Mouse (Mus musculus) stomach, embryonic 14.5 days (tissue): ENCODE data around the gene Zcchc14. TPM values are rescaled to one million over a fixed set of nuclear protein-coding genes. Genes with fewer than 3 reads are reported as not detected.

Experiments
- ATAC-seq: fragments of 200-750 bp; cut with Nextera tagmentation; 2 replicates; pipeline ENCODE4 v1.8.0; 2017; ENCODE audit warnings: low read depth, moderate TSS enrichment; ENCODE audit not compliant: insufficient number of reproducible peaks, insufficient read depth, low FRiP score
- H3K27ac ChIP-seq: fragments of 300-500 bp; sonication (generic); 2 replicates; pipeline ENCODE4 v1.5.1; 2014; ENCODE audit warnings: mild to moderate bottlenecking, low read length, moderate library complexity, mixed read lengths
- H3K27me3 ChIP-seq: fragments of 300-500 bp; sonication (generic); 2 replicates; pipeline ENCODE4 v1.6.1; 2014; ENCODE audit warnings: low read length, control low read depth, mixed read lengths; ENCODE audit not compliant: control insufficient read depth, insufficient read depth
- H3K36me3 ChIP-seq: fragments of 300-500 bp; sonication (generic); 2 replicates; pipeline ENCODE4 v1.6.1; 2014; ENCODE audit warnings: mild to moderate bottlenecking, control low read depth, low read length, moderate library complexity, mixed read lengths; ENCODE audit not compliant: control insufficient read depth, insufficient read depth
- H3K4me1 ChIP-seq: fragments of 300-500 bp; sonication (generic); 2 replicates; pipeline ENCODE4 v1.6.1; 2014; ENCODE audit warnings: low read length, control low read depth, mixed read lengths; ENCODE audit not compliant: control insufficient read depth, insufficient read depth
- H3K4me2 ChIP-seq: fragments of 300-500 bp; sonication (generic); replicated peaks from 2 replicates; pipeline ENCODE4 v1.6.1; 2014; ENCODE audit warnings: low read depth, low read length, control low read depth
- H3K4me3 ChIP-seq: fragments of 300-500 bp; sonication (generic); 2 replicates; pipeline ENCODE4 v1.5.1; 2014; ENCODE audit warnings: low read depth, low read length, control low read depth
- H3K9ac ChIP-seq: fragments of 300-500 bp; sonication (generic); replicated peaks from 2 replicates; pipeline ENCODE4 v1.6.1; 2014; ENCODE audit warnings: low read depth, mild to moderate bottlenecking, control low read depth, low read length, moderate library complexity, mixed read lengths
- H3K9me3 ChIP-seq: fragments of 300-500 bp; sonication (generic); 2 replicates; pipeline ENCODE4 v1.6.1; 2016; ENCODE audit warnings: low read depth, low read length, control low read depth; ENCODE audit not compliant: control insufficient read depth
- WGBS: fragments of 180-500 bp; shearing (Covaris S2); extraction: QIAGEN DNeasy Blood & Tissue Kit; methylation state at CpG from one replicate; pipeline ENCODE4 v1.1.7; 2014; 5-methylcytosine and 5-hydroxymethylcytosine counted together
- polyA plus RNA-seq: library from polyadenylated mRNA; unstranded; fragments of >200 nt; fragmentation: Nextera tagmentation; extraction: Ambion mirVana; gene quantifications from 2 replicates; pipeline ENCODE4 v1.2.1, GENCODE M21; 2014

The Zcchc14 gene
- polyA plus RNA-seq, 1 experiment from 2014 or later = 28.7 TPM

DNA sequence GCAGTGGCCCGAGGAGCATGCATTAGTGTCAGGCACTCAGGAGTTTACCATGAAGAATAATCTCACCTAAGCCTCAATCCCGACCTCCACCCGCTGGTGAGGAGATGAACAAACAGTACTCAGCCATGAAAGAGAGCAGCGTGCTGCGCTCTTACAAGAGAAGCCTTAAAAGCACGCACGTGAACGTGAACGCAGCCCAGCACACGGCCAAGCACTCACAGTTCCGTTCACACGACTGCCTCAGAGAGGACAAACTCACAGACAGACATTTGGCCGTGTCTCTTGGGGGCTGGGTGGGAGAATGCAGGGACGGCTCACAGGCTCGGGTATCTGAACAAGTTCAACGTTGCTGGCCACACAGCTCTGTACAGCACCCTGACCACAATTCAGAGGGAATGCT lies 4.2 kb downstream of the Zcchc14 start:
- no peak overlapping the region for H3K27ac ChIP-seq

GRCm38 (mm10) chr8:121647511-121648215 lies 5.0 kb downstream of the Zcchc14 start:
- no peak for ATAC-seq
- no peak overlapping the region for H3K9ac ChIP-seq
- H3K4me3 ChIP-seq = no peak overlapping the region
- H3K27ac ChIP-seq = no peak overlapping the region
- H3K4me1 ChIP-seq = peaks cover 45% of the 10 kb centered on the region
- no peaks in the 10 kb centered on the region for H3K9me3 ChIP-seq
- no peaks in the 10 kb centered on the region for H3K27me3 ChIP-seq
- H3K36me3 ChIP-seq = no peaks in the 10 kb centered on the region; the same call in 1 of the 2 replicates
- H3K4me2 ChIP-seq = no peak overlapping the region
- 72% methylated on average over 12 of the region's 12 CpGs for WGBS

More for the DNA sequence above, 4.2 kb downstream of the Zcchc14 start:
- no peak for ATAC-seq
- WGBS = 61% methylated on average over 16 of the region's 16 CpGs
- no peak overlapping the region for H3K4me3 ChIP-seq
- H3K27me3 ChIP-seq = no peaks in the 10 kb centered on the region
- no peaks in the 10 kb centered on the region for H3K9me3 ChIP-seq
- H3K9ac ChIP-seq = no peak overlapping the region
- peaks cover 45% of the 10 kb centered on the region for H3K4me1 ChIP-seq
- no peaks in the 10 kb centered on the region; the same call in 1 of the 2 replicates for H3K36me3 ChIP-seq
- 0 out of 2 replicates have a peak overlapping the region, but pooled peaks have one; percentile 7 for H3K4me2 ChIP-seq

GRCm38 (mm10) chr8:121643384-121643783 lies 9.3 kb downstream of the Zcchc14 start:
- Histone ChIP-seq H3K9me3 (no peaks in the 10 kb centered on the region), H3K9ac (no peak overlapping the region), H3K4me3 (no peak overlapping the region), H3K27ac (no peak overlapping the region), H3K36me3 (no peaks in the 10 kb centered on the region), H3K4me2 (no peak overlapping the region), H3K27me3 (no peaks in the 10 kb centered on the region), H3K4me1 (peaks cover 16% of the 10 kb centered on the region)
- ATAC-seq = no peak
- 78% methylated on average over 11 of the region's 11 CpGs for WGBS

- no peaks in the 10 kb centered on the region for H3K36me3 ChIP-seq
- H3K4me2 ChIP-seq = no peak overlapping the region
- ATAC-seq = no peak
Measured at GRCm38 (mm10) chr8:121642804-121643203, 9.9 kb downstream of the Zcchc14 start.

DNA sequence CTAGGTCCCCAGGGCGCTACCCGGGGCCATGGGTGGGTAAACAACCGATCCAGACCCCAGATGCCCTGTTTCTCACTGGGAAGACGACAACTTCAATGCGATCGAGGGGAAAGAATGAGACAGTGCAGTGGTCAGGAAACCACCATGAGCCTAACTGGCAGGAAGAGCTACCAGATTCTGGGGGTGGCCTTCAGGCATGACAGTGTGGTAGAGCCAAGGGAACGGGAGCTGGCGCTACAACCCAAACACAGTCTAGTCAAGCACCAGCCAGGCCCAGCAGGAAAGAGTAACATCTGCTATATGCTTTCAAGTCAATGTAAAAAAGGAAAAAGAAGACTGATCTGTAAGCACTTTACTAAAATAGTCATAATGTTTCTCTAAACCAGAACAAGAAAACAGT lies 16.5 kb downstream of the Zcchc14 start:
- H3K9ac ChIP-seq = no peak overlapping the region
- 82% methylated on average over 8 of the region's 8 CpGs for WGBS

More at GRCm38 (mm10) chr8:121642804-121643203, 9.9 kb downstream of the Zcchc14 start:
- no peak overlapping the region for H3K27ac ChIP-seq
- no peaks in the 10 kb centered on the region for H3K27me3 ChIP-seq
- WGBS = 76% methylated on average over 3 of the region's 3 CpGs
- peaks cover 10% of the 10 kb centered on the region for H3K4me1 ChIP-seq
- no peak overlapping the region for H3K4me3 ChIP-seq
- H3K9me3 ChIP-seq = no peaks in the 10 kb centered on the region
- no peak overlapping the region for H3K9ac ChIP-seq

DNA sequence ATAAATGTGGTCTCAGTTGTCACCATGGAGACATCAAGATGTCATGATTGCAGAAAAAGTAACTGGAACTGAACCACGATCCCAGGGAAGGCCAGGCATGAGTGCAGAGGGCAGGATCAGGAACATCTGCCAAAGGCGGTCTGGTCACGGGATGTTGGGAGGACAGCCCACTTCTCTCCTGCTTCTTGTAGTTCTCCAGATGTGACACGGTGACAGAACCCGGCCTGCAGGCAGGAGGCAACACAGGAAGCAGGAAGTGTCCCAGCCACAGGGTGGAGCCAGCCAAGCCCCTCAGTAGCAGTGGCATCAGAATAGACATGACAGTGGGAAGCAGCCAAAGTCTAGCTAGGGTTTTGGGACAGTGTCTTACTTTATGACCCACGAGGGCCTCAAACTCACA lies 17.2 kb downstream of the Zcchc14 start:
- Histone ChIP-seq H3K27me3 (no peaks in the 10 kb centered on the region), H3K9me3 (no peaks in the 10 kb centered on the region), H3K36me3 (no peaks in the 10 kb centered on the region), H3K4me3 (no peak overlapping the region), H3K9ac (no peak overlapping the region), H3K4me2 (no peak overlapping the region), H3K27ac (no peak overlapping the region), H3K4me1 (peaks cover 18% of the 10 kb centered on the region)
- 52% methylated on average over 6 of the region's 6 CpGs for WGBS
- ATAC-seq = no peak

More for the DNA sequence above, 16.5 kb downstream of the Zcchc14 start:
- Histone ChIP-seq H3K27me3 (no peaks in the 10 kb centered on the region), H3K36me3 (no peaks in the 10 kb centered on the region), H3K27ac (no peak overlapping the region), H3K9me3 (no peaks in the 10 kb centered on the region), H3K4me3 (no peak overlapping the region), H3K4me2 (no peak overlapping the region), H3K4me1 (peaks cover 17% of the 10 kb centered on the region)
- no peak for ATAC-seq

DNA sequence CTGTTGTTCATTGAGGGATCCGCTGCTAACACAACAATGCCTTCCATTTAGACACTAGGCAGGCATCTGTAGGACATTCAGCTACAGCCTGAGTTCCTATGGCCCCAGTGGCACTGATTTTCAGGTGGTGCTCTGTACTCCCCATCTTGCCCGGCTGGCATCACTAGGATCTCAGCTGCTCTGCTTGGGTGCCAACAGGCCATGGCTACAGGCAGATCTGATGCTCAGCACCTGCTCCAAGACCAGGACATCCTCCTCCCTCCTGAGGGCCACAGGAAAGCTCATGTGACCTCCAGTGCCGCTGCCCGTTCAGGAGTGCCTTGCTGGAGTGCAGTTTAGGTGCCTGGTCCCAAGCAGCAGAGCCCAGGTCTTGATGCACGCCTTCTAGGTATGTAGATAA lies 20.3 kb downstream of the Zcchc14 start:
- Histone ChIP-seq H3K36me3 (peaks cover 12% of the 10 kb centered on the region; the same call in 1 of the 2 replicates), H3K4me1 (peaks cover 18% of the 10 kb centered on the region), H3K9me3 (no peaks in the 10 kb centered on the region), H3K9ac (no peak overlapping the region), H3K27me3 (no peaks in the 10 kb centered on the region), H3K27ac (peak overlapping the region; percentile 52; the same call in 1 of the 2 replicates), H3K4me3 (no peak overlapping the region), H3K4me2 (no peak overlapping the region)
- WGBS = 79% methylated on average over 5 of the region's 5 CpGs
- ATAC-seq = no peak

GRCm38 (mm10) chr8:121631645-121632071 lies 21.0 kb downstream of the Zcchc14 start:
- Histone ChIP-seq H3K4me1 (peaks cover 18% of the 10 kb centered on the region), H3K36me3 (peaks cover 14% of the 10 kb centered on the region; the same call in 1 of the 2 replicates), H3K4me3 (no peak overlapping the region), H3K9me3 (no peaks in the 10 kb centered on the region), H3K27me3 (no peaks in the 10 kb centered on the region), H3K9ac (no peak overlapping the region), H3K27ac (peak overlapping the region; percentile 52; the same call in 1 of the 2 replicates), H3K4me2 (no peak overlapping the region)
- no peak for ATAC-seq
- WGBS = 41% methylated on average over 7 of the region's 7 CpGs
